Mouse (Mus musculus) cerebellum, adult 2 months (tissue): ENCODE results near the gene Olfr213. TPM values are rescaled to one million over a fixed set of nuclear protein-coding genes. Genes with fewer than 3 reads are reported as not detected.

Source experiments
- DNase-seq, 2 experiments: peaks; one replicate each; pipeline ENCODE4 v3.0.0; 2021
- H3K27ac ChIP-seq: fragments of 200-500 bp; 2 replicates; pipeline ENCODE4 v1.5.1; 2012; ENCODE audit warnings: low read length, control low read depth, inconsistent platforms; ENCODE audit not compliant: insufficient read depth
- H3K27me3 ChIP-seq: fragments of 200-500 bp; 2 replicates; pipeline ENCODE4 v1.6.1; 2012; ENCODE audit warnings: inconsistent platforms, mild to moderate bottlenecking, low read length, moderate library complexity; ENCODE audit not compliant: control insufficient read depth, insufficient read depth
- H3K4me1 ChIP-seq: fragments of 200-500 bp; 2 replicates; pipeline ENCODE4 v1.6.1; 2011; ENCODE audit warnings: low read length; ENCODE audit not compliant: control insufficient read depth, insufficient read depth
- H3K4me3 ChIP-seq: fragments of 200-500 bp; replicated peaks from 2 replicates; pipeline ENCODE3; 2011; ENCODE audit warnings: mild to moderate bottlenecking, low read depth, low read length, control low read depth; ENCODE audit not compliant: insufficient read depth
- CTCF ChIP-seq: fragments of 200-500 bp; IDR thresholded peaks from 2 replicates; pipeline ENCODE4 v1.5.1; 2011; ENCODE audit warnings: low read depth, mild to moderate bottlenecking, control low read depth, low read length, moderate library complexity, borderline replicate concordance; ENCODE audit not compliant: insufficient read depth
- POLR2A ChIP-seq: fragments of 200-500 bp; IDR thresholded peaks from 2 replicates; pipeline ENCODE4 v1.6.1; 2011; ENCODE audit warnings: low read length, control low read depth, borderline replicate concordance; ENCODE audit not compliant: insufficient read depth
- WGBS: fragments of 180-500 bp; shearing (Covaris S2); methylation state at CpG from one replicate; pipeline ENCODE4 v1.1.7; 2018; 5-methylcytosine and 5-hydroxymethylcytosine counted together
- polyA plus RNA-seq: library from polyadenylated mRNA; depleted of rRNA; stranded (reverse); fragments of >200 nt; gene quantifications from 2 replicates; pipeline ENCODE4 v1.2.3, GENCODE M21; 2012; rRNA removed

Olfr213 gene
- polyA plus RNA-seq, 1 experiment = not detected

GRCm38 (mm10) chr6:116553935-116554334 lies 15.7 kb downstream of the Olfr213 start, which contains the start of gene Olfr214:
Gene Olfr214 (plus strand): TSS chr6:116554235.
- no peak within 1 kb of the TSS for H3K27ac ChIP-seq
- DNase-seq = no peak
- H3K27me3 ChIP-seq = no peaks in the 10 kb centered on the region
- no peak within 1 kb of the TSS for H3K4me3 ChIP-seq
- H3K4me1 ChIP-seq = no peaks in the 10 kb centered on the region
- no peak for TF ChIP-seq CTCF
- TF ChIP-seq POLR2A = no peak
- 63% methylated on average over 1 of the region's 1 CpGs for WGBS

DNA sequence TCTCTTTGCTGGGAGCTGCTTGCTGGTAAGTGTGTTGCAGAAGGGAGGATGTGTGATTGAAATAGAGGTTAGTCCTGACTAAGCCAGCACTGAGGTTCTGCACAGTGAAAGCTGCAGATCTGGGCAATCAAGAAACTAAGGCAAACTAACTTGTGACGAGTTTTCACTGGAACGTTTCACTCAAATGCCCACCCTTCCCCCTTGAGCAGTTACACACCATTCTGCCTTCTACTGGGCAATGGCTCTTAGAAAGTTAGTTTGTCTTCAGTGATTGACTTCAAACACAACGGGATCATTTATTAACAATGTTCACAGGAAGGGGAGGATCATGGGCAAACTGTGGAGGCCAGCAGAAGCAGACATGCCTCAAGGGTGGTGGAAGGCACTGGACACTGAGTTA lies 16.7 kb downstream of the Olfr213 start:
- DNase-seq = no peak
- no peaks in the 10 kb centered on the region for H3K27me3 ChIP-seq
- no peaks in the 10 kb centered on the region for H3K4me1 ChIP-seq
- 71% methylated on average over 3 of the region's 3 CpGs for WGBS
- no peak for TF ChIP-seq POLR2A
- TF ChIP-seq CTCF = no peak
- no peak overlapping the region for H3K4me3 ChIP-seq
- no peak overlapping the region for H3K27ac ChIP-seq

DNA sequence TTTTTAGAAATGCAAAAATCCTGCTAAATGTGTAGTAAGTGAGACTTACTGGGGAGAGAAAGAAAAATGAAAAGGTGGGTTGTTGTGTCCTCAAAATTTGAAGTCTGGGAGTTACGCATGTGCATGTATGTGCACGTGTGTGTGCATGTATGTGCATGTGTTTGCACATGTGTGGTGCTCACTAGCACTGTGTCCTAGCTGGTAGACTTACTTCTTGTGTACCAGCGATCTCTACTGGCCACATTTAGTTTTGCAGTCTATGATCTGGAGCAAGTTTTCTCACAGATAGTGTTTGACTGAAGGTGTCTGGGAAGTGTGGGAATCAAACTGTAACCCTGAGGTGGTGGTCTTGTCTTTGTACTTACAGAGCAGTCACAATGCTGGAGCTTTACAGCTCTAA lies 31.6 kb downstream of the Olfr213 start:
- WGBS = 26% methylated on average over 3 of the region's 3 CpGs
- H3K4me1 ChIP-seq = no peaks in the 10 kb centered on the region
- no peak overlapping the region for H3K4me3 ChIP-seq
- no peaks in the 10 kb centered on the region for H3K27me3 ChIP-seq
- DNase-seq = peak; percentile 18 to 19
- no peak overlapping the region for H3K27ac ChIP-seq
- TF ChIP-seq CTCF (peak; percentile 66), POLR2A (no peak)

DNA sequence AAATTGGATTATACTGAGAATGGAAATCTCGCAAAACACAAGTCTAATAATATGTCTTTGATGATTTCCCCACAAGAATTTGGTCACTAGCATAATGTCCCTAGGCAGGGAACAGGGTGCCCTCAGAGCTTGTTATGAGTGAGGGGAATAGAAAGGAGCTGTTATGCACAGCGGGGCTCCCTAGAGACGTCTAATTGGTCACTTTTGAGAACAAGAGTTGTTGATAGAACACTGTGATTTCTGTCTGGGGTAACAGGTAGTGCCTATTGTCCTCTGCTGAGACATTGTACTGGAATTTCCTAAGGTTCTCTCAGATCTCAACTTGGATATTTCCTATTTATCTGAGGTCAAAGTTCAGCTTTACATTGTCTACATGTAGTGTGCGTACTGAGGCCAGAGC lies 45.8 kb downstream of the Olfr213 start, which contains the start of gene Olfr215:
TSS of gene Olfr215 (minus strand) at position 101 of the 400 bp plus-strand sequence.
- 46% methylated on average over 4 of the region's 4 CpGs for WGBS
- no peak for TF ChIP-seq CTCF
- H3K27ac ChIP-seq = no peak within 1 kb of the TSS
- no peaks in the 10 kb centered on the region for H3K4me1 ChIP-seq
- DNase-seq = no peak
- H3K4me3 ChIP-seq = no peak within 1 kb of the TSS
- no peaks in the 10 kb centered on the region for H3K27me3 ChIP-seq

Other genes with a start within 250 kb of the Olfr213 start
- 80.9 and 84.5 TPM in 2 replicates for gene March8, start 200.4 kb upstream of the Olfr213 start, polyA plus RNA-seq
- gene Alox5, start 77.3 kb upstream of the Olfr213 start, polyA plus RNA-seq = 0.74 and 0.84 TPM in 2 replicates
- not detected in 2 replicates for gene Olfr211, start 49.4 kb upstream of the Olfr213 start, polyA plus RNA-seq
- 0.03 TPM in 1 of 2 replicates, not detected in the other for gene Olfr212, start 31.9 kb upstream of the Olfr213 start, polyA plus RNA-seq
- gene Gm5580, start 12.7 kb downstream of the Olfr213 start, polyA plus RNA-seq = 0.11 and 0.21 TPM in 2 replicates
- gene Olfr214, start 15.8 kb downstream of the Olfr213 start, polyA plus RNA-seq = not detected in 2 replicates
- gene Olfr215, start 45.7 kb downstream of the Olfr213 start, polyA plus RNA-seq = not detected in 2 replicates
- gene Zfp422, start 90.5 kb downstream of the Olfr213 start, polyA plus RNA-seq = 32.4 and 34.2 TPM in 2 replicates
- gene Depp1, start 112.2 kb downstream of the Olfr213 start, polyA plus RNA-seq = 0.84 and 1.00 TPM in 2 replicates
- 10.3 and 12.9 TPM in 2 replicates for gene Rassf4, start 135.5 kb downstream of the Olfr213 start, polyA plus RNA-seq
- 0.77 and 1.5 TPM in 2 replicates for gene Tmem72, start 178.5 kb downstream of the Olfr213 start, polyA plus RNA-seq